Mouse (Mus musculus) c-Kit-positive CD71-negative TER-119-negative erythroid progenitor cells, embryonic 14.5 days (primary cell): ENCODE results near the gene Clrn1.

ENCODE experiments used
- DNase-seq: peaks from one replicate; pipeline ENCODE4 v3.0.0-alpha.2; 2013; ENCODE audit warnings: low read depth

Clrn1 gene

GRCm38 (mm10) chr3:58831586-58831985 is 53.6 kb downstream of the Clrn1 start:
- no peak for DNase-seq

GRCm38 (mm10) chr3:58829926-58830325 is 55.2 kb downstream of the Clrn1 start:
- no peak for DNase-seq

- DNase-seq: no peak
Observed at GRCm38 (mm10) chr3:58828366-58829153, 56.6 kb downstream of the Clrn1 start.

- no peak for DNase-seq
Observed at GRCm38 (mm10) chr3:58826266-58826665, 58.9 kb downstream of the Clrn1 start.

GRCm38 (mm10) chr3:58822211-58822610 is 62.9 kb downstream of the Clrn1 start, which contains the start of gene Mindy4b-ps:
Mindy4b-ps (minus strand) TSS chr3:58822311.
- DNase-seq: no peak

GRCm38 (mm10) chr3:58817337-58817736 is 67.8 kb downstream of the Clrn1 start:
- no peak for DNase-seq

- DNase-seq: no peak
Observed at GRCm38 (mm10) chr3:58814191-58814590, 70.9 kb downstream of the Clrn1 start.

- no peak for DNase-seq
Observed at GRCm38 (mm10) chr3:58810353-58810752, 74.8 kb downstream of the Clrn1 start.

GRCm38 (mm10) chr3:58809111-58809915 is 75.8 kb downstream of the Clrn1 start:
- no peak for DNase-seq

- no peak for DNase-seq
Observed at GRCm38 (mm10) chr3:58808636-58809035, 76.5 kb downstream of the Clrn1 start.

GRCm38 (mm10) chr3:58804745-58805144 is 80.4 kb downstream of the Clrn1 start:
- no peak for DNase-seq

GRCm38 (mm10) chr3:58798676-58799075 is 86.5 kb downstream of the Clrn1 start:
- DNase-seq: no peak

- no peak for DNase-seq
Observed at GRCm38 (mm10) chr3:58798245-58798644, 86.9 kb downstream of the Clrn1 start.
